Mouse (Mus musculus) layer of hippocampus, adult 9-10 months (tissue): ENCODE results near the gene Gm43518.

Source experiments
- DNase-seq: peaks from one replicate; pipeline ENCODE4 v3.0.0; 2022; ENCODE audit warnings: low spot score

The Gm43518 gene

DNA sequence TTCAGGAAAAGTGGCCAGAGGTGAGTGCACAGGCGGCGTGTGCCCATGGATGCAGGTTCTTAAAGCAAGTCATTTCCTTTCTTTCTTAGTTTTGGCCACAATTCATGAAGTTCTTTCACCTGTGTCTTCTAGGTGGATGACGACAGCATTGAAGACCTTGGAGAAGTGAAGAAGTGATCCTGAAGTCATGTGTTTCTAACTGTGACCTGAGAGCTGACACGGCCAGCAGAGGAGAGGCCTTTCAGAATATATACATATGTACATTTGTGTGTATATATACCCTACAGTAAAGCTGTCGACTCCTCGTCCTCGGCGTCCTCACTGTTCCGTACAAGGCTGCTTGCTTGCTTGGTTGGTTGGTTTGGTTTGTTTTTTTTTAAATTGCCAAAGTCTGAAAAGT, at the start of gene Gm43518:
Gene Gm43518 (plus strand): TSS at position 301 of the 400 bp plus-strand sequence.
- no peak for DNase-seq

DNA sequence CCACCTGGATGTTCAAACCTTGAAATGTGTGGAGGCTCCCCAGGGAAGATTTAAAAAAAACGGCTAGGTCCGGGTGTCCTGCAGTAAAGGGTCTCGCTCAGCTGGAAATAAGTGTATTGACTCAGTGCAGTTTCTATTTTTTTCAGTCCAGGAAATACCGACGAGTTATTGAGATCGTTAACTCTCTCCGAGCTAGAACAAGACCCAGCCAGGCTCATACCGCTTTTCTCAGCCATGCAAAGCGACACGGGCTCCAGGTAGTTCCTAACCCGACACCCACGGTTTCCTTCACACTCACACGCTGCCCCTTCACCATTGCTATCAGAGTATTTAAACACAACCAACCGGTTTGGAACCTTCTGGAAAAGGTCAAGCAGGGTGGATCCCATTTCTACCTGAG, 49.2 kb upstream of the Gm43518 start:
- DNase-seq, result no peak

DNA sequence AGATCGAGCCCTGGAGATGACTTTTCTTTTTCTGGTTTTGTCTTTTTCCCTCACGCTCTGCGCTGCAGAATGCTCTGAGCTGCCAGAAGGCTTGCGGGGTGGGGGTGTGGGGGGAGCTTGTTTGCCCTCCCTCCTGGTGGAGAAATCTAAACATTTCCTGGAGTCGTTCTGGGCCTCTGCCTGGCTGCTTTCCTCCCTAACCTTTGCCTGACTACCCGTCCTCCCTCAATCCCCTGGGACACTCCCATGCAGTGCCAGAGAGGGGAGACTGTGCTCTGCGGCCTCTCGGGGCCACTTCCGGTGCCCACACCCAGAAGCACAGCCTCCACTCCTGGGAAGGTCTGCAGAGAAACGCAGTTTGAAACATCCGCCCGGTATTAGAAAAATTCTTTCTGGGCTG, 47.3 kb upstream of the Gm43518 start, which contains the start of gene Hcar1:
Gene Hcar1 (minus strand): TSS at position 93 of the 400 bp plus-strand sequence.
- DNase-seq, result no peak

DNA sequence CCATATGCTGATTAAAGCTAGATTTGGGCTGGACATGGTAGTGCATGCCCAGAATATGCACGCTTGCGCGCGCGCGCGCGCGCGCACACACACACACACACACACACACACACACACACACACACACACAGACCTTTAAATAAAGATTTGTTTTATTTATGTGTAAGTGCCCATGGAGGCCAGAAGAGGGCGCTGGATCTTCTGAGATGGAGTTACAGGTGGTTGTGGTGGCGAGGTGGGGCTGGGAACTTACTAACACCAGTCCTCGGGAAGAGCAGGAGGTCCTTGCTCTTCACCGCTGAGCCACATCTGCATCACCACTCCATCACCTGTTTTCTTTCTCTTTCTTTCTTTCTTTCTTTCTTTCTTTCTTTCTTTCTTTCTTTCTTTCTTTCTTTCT, 46.4 kb upstream of the Gm43518 start:
- DNase-seq, result no peak

DNA sequence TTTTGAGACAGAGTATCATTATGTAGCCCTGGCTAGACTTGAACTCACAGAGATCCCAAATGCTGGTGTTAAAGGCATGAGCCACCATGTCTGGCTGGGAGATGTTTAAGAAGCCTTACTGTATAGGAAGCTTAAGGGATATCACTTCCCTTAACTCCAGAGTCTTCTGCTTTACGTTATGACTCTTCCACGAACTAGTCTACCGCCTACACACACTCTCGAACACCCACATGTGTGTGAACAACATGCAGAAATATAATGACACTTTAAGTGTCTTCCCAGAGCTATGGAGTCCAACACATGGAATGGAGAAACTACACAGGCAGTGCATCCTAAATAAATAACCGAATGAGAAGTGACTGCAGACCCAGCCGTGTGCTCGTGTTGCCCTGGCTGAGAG, 43.3 kb upstream of the Gm43518 start:
- no peak for DNase-seq

DNA sequence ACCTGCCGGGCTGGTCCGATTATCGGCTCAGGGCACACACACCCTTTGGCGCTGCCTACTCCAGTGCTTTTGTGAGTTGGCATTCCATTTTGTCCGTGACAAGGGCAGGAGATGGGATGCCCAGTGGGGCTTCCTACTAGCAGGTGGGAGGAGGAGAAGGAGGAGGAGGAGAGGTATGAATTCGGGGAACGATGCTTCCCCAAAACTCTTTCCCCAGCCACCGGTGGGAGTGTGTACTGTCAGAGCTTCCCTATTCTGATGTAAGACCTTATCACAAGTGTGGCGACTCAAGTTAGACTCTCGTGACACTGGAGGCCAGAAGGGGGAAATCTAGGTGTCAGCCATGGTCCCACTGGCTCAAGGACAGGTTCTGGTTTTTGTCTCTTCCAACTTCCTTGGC, 42.9 kb upstream of the Gm43518 start:
- no peak for DNase-seq

DNA sequence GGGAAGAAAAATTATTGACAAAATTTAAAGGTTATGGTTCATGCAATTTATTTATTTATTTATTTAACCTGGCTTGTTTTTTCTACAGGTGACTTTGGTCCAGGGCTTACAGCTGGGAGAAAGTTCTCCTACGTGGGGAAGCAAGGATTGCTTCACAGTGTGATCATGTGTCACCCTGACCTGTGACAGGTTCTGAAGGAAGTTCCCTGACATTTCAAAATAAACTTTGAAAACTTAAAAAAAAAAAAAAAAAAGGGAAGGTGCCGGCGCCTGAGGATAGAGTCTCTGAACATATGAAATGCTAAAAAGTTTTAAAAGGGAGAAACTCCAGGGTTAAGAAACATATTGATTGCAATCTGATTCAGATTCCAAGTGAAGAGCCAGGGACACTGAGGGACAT, 40.9 kb upstream of the Gm43518 start:
- DNase-seq, result no peak

DNA sequence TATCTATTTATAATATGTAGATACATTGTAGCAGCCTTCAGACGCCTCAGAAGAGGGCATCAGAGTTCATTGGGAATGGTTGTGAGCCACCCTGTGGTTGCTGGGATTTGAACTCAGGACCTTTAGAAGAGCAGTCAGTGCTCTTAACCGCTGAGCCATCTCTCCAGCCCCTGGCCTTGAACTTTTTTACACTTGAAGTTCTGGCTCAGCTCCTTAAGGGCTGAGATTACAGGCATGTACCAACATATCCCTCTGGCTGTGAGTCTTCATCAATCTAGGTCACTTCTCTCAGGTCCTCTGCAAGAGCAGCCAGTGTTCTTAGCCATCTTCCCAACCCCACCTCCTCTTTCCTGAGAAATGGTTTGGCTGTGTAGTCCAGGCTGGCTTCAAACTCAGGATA, 36.9 kb upstream of the Gm43518 start:
- DNase-seq, result no peak

DNA sequence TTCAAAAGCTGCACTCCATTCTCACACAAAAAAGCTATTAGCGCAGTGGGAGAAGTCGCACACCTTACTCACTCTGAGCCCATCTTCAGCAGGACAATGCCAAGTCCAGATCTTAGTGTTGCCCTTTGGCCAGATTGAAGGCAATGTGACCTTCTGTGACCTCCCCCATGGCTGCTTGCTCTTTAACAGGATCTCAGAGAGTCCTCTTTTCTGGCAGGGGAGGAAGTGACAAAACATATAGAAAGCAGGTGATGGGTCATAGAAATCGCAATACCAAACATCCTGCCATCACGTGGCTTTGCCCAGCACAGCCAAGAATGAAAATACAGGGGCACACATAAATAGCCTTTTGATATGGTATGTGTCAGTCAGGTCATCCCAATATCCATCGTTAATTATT, 36.2 kb upstream of the Gm43518 start:
- no peak for DNase-seq

DNA sequence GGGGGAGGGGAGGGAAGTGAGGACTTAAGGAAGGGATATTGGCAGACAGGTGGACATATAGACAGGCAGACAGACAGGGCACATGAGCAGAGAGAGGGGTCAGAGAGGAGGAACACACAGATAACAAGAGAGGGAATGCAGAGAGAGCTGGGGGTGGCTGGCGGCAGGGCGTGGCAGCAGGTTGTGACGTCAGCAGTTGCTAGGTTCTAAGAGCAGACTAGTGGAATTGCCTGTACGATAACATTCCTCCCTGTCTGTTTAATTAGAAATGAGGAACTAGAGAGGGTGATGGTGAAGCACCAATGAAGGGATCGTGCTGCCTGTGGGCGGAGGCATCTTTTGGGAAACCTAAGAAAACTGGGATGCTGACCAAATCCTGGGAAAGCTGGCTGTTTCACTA, 35.5 kb upstream of the Gm43518 start:
- peak; percentile 37 for DNase-seq

DNA sequence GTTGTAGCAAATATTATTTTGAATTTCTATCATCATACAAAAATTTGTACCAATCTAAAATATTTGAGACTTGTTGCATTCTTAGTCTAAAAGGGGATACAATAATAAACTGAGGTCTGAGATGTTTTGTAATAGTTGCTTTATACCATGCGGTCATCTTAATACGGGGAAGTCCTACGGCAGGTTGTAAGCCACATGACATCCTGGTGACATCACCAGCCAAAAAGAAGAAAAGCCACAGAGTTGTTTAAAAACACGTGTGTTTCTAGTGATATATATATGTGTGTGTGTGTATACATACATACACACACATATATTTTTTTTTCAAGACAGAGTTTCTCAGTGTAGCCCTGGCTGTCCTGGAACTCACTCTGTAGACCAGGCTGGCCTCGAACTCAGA, 33.7 kb upstream of the Gm43518 start:
- DNase-seq, result no peak

DNA sequence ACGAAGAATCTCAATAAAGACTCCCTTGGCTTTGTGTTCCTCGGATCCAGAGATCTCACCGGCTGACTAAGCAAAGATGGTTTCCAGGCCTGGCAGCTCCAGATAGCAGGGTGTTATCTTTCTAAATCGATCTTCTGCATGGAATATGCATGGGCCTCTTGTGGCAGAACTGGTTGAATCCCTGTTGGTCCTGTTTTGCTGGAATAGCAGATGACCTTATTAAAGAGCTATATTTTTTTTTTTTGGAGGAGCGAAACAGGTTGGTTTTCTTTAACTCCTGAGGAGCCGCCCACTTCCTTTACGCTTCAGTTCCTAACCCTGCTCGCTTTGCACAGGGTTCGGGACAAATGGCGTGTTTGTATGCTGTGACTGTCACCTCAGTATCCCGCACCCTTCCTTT, 30.8 kb upstream of the Gm43518 start:
- no peak for DNase-seq

DNA sequence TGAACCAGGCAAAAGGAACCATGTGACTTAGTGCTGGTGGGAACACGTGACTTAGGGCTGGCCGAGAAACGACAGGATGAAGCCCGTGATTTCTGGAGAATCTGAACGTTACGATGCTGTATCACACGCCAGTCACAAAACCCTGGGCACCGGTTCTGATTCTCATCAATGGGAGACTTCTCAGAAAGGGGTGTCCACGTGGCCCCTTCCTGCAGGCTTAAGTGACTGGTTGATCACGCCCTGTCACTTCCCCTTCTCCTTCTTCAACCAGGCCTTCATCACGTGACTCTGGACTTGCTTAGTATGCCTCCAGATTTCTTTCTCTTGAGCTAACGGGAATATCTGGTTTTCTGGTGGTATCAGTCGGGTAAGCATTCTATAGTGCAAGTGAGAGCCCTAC, 29.9 kb upstream of the Gm43518 start:
- DNase-seq, result no peak

DNA sequence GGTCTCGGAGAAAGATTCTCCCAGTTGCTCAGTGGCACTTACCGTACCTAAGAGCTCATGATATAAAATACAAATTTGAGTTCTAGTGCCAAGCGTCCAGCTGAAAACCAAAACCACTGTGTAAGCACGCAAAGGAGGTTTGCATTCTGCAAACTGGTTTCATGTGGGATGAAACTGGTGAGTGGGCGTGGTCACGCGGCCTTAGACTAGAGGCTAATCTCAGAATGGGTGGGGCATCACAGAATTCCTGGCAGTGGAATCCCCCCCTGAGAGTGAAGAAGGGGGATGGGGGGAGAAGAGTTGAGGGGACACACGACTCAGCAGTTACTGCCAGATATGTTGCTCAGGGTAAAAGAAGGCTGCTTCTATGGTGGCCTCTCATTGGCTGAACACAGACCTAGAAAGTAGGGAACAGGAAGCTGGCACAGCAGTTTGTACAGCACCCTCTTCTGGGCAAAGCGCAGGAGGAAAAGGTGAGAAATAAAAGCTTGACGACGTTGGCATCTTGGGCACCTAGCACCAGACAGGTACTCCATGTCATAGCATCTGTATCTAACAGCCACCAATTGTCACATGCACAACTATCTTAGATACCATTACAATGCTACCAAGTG, 23.1 kb upstream of the Gm43518 start:
- no peak for DNase-seq

DNA sequence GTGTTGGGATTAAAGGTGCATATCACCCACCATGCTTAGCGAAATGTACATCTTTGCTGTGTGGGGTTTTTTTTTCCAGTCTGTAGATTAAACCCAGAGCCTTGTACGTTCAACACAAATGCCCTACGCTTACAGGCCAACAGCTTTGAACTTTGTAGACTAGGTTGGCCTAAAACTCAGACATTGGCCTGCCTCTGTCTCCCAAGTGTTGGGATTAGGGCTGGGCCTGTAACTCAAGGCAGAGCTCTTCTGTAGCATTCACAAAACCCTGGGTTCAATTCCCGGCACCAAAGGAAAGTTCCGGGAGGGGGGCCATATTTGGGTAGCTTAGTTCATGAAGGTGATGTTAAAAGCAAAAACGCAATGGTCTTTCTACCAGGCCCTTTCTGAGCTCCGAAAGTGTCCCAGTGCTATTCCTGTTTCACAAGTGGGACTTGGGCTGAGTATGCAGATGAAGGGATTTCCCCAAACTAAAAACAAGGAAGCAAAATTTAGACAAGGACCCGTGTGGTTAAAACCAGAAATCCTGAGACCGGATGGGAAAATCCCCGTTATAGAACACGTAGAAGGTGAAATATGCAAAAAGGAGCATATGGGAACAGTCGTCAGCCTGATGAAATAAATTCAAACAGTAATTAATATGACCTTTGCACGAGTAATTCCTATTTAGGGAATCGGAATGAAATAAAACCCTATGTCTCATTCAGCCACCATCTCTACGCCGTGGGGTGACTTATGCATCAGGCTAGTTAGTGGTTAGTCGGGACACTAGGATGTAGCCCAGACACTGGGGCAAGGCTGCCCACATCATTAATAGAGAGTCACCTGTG, 20.9 kb upstream of the Gm43518 start:
- no peak for DNase-seq

DNA sequence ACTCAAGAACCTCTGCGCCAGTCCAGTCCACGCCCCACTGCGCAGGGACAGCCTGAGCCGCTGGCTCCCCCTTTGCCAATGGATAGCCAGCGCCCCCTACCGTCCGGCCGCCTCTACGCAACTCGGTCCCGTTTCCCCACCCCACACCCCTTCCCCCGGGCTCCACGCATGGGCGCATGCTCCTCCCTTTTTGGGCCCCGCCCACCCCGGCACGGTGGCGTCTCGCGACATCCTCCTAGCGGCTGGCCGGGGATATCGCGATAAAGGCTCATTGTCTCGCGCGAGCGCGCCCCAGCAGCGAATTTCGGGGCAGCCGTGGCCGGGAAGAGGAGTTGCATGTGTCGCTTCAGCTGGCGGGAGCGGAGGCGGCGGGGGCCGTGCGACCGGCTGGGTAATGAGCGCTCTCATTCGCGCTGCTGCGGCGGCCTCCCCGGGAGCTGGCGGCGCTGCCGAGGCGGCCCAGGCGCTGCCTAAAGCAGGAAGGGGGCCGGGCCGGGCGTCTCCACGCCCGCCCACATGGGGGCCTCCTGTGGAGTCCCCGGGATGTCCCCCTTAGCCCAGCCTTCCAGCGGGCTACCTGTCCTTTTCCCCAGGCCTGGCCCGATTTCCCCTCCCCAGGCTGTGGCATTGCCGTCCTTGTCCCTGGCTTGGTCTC, 20.1 kb upstream of the Gm43518 start, which contains the start of gene Denr:
Gene Denr (plus strand): TSS at position 200 of the 655 bp plus-strand sequence.
- peak; percentile 94 for DNase-seq

DNA sequence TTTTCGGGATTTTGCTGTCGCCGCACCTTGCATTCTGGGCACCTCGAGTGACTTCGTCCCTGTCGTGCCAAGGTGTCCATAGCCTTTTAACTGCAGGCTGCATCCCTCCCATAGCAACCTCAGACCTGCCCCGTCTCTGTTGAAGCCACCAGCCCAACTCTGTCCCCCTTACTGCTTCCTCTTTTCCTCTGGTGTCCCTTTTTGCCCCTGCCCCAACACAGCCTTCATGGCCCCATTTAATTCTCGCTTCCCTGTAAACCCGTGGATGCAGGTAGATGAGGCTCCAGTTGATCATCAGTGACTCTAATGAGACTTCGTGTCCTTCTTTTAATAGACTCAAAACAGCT, 19.6 kb upstream of the Gm43518 start:
- DNase-seq, result no peak

DNA sequence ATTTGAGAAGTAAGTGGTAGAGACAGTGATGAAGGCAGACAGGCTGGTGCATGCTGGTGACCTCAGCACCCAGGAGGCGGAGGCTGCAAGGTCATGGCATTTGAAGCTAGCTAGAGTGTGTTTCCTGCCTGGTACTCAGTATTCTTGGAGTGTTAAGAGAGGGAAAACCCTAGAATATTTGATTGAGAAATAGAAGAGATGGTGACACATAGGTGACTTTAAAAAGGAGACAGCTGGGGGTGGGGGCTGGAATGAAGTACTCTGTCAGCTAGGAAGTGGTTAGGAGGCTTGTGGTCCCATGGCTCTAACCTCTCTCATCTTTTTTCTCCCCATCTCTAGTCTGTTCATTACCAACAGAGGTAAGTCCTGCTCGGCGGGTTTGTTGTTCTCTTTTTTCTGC, 12.4 kb upstream of the Gm43518 start:
- DNase-seq, result no peak

DNA sequence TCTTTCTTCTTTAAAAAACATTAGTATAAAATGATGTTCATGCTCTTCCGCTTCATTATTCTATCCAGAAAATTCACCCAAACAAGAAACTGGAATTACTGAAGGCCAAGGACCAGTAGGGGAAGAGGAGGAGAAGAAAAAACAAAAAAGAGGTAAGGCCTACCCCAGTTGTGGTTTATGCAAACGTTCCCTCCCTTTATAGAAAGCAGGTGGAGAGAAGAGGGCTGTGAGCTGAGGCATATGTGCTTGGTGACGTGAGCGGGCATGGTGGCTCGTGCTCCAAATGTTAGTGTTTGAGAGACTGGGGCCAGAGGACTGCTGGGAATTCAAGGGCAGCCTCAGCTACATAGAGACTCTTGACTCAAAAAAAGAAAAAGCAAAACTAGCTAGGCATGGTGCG, 5.1 kb upstream of the Gm43518 start:
- no peak for DNase-seq

DNA sequence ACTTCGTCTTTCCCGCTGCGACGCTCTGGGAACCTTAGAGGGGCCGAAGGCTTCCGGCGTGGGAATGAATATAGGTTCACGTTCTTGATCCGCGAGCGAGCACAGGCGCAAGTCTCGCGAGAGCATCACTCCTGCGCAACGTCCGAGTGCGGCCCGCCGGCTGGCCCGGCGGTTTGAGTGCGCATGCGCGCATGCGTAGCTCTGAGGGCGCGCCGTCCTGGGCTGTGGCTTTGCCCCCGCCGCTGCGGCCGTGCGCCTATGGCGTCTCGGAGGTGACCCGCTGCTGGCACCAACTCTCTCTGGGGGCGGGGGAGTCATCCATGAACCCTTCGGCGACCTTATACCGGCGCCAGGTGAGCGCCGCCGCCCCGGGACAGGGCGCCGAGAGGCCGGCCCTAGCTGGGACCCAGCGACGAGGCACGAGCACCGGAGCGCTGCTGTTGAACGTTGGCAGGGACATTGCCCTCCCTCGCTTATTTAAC, 3.3 kb downstream of the Gm43518 start, which contains the start of gene Ccdc62:
Gene Ccdc62 (plus strand): TSS at position 172 of the 482 bp plus-strand sequence.
- DNase-seq, result peak; percentile 48

DNA sequence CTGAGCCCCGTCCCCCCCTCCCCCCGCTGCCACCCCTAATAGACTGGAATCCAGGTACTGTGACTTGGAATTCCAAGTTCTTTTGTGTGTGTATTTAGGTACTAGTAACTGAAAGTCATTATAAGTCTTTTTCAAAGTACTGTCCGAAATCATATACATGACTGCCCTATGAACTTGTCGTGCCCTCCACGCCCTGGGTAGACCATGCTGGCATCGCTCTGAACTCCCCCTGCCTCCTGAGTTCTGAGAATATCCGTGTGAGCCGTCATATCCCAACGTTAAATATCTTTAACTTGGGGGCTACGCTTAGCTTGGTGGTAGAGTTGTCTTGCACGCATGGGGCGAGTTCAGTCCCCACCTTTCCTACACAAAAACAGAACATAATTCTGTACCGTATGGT, 3.9 kb downstream of the Gm43518 start:
- DNase-seq, result no peak

DNA sequence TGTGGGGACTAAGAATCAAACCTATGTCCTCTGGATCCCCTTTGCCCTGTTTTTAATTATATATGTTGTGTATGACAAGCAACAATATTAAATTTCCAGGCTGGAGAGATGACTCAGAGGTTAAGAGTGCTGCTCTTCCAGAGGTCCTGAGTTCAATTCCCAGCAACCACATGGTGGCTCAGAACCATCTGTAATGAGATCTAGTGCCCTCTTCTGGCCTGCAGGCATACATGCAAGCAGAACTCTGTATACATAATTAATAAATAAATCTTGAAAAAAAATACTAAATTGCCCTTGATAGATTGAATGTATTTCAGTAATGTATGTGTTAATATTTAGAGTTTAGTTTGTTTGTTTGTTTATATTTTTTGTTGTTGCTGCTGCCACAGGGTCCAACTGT, 5.7 kb downstream of the Gm43518 start:
- DNase-seq, result no peak

DNA sequence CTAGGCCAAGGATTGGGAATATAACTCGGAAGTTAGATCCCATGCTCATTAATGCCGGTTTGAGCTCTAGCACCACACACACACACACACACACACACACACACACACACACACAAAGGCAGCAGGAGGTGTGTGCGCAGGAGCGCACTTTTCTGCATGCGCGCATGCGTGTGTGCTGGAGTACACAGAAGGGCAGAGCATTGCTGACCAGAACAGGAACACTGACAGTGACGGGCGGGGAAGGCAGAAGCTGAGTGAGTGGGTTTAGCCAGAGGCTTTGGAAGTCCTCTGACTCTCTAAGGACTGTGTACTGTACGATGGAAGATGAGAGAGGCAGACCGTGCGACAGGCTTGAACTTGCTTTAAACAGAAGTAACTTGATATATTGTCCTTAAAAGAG, 6.3 kb downstream of the Gm43518 start:
- DNase-seq, result no peak
